Mouse (Mus musculus): ENCODE data around the gene Ripor2. TPM values are rescaled to one million over a fixed set of nuclear protein-coding genes. Genes with fewer than 3 reads are reported as not detected.
"Not testable (repeated sequence)": the region's sequence is repeated elsewhere in the genome, so short reads cannot be mapped to it uniquely, and the experiment has no call there.

The Ripor2 gene
- polyA plus RNA-seq, 1 experiment from 2014 or later = 6.1 TPM

DNA sequence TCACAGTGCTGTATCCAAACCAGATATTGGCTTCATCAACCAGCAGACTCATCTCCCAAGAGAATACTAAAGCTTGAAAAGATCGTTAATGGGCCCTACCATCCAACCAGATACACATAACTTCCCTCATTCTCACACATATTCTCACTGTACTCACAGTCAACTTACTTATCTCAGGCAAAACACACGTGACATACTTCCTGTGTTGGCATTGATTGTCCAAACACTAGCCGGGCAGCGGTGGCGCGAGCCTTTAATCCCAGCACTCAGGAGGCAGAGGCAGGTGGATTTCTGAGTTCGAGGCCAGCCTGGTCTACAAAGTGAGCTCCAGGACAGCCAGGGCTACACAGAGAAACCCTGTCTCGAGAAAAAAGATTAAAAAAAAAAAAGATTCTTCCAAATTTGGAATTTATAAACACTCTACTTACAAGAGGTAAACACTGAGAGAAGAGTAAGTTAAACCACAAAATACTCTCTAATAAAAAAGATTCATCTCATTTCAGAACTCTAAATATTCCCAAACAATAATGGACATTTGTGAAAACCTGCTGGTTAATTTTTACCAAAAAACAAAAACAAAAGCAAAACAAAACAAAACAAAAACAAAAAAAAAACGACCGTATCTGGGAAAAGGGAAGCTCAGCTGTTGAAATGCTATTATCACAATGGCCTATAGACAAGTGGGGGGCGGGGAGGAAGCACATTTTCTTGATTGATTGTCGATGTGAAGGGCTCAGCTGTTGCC, 176.0 kb downstream of the Ripor2 start:
- no peak overlapping the region for H3K4me2 ChIP-seq (replicated peaks)

DNA sequence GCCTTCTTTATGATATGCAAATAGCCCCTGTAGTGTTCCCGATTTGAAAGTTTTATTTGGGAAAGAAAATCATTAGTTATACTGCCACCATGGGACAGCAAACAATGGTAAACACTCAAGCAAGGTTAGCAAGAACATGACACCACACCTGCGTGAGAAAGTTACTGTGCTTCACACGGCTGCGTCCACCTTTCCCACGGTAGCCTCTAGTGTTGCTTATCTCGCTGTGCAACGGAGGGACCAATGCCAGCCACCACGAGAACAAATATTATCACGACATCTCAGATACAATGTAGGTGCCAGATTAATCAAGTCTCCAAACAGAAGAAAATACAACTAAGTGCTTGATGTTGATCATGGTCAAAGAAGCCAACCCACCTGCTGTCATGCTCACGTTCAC, 177.5 kb downstream of the Ripor2 start:
- peaks cover 9% of the 10 kb centered on the region for H3K4me1 ChIP-seq
- H3K27ac ChIP-seq = no peak overlapping the region
- no peak for ATAC-seq (ENCODE audit: insufficient number of reproducible peaks, insufficient read depth, low FRiP score, low TSS enrichment)
- no peaks in the 10 kb centered on the region for H3K27me3 ChIP-seq
- H3K36me3 ChIP-seq = peaks cover 24% of the 10 kb centered on the region
- H3K4me2 ChIP-seq (replicated peaks) = no peak overlapping the region
- no peak overlapping the region for H3K4me3 ChIP-seq
- no peak overlapping the region for H3K9ac ChIP-seq
- WGBS = 93% methylated on average over 10 of the region's 10 CpGs
- no peaks in the 10 kb centered on the region for H3K9me3 ChIP-seq

More for the DNA sequence above, 176.0 kb downstream of the Ripor2 start:
- peaks cover 9% of the 10 kb centered on the region for H3K4me1 ChIP-seq
- 85% methylated on average over 12 of the region's 12 CpGs for WGBS
- H3K4me3 ChIP-seq = no peak overlapping the region
- peaks cover 32% of the 10 kb centered on the region for H3K36me3 ChIP-seq
- no peaks in the 10 kb centered on the region for H3K27me3 ChIP-seq
- no peak overlapping the region for H3K9ac ChIP-seq
- no peak for ATAC-seq (ENCODE audit: insufficient number of reproducible peaks, insufficient read depth, low FRiP score, low TSS enrichment)
- no peaks in the 10 kb centered on the region for H3K9me3 ChIP-seq
- H3K27ac ChIP-seq = no peak overlapping the region

DNA sequence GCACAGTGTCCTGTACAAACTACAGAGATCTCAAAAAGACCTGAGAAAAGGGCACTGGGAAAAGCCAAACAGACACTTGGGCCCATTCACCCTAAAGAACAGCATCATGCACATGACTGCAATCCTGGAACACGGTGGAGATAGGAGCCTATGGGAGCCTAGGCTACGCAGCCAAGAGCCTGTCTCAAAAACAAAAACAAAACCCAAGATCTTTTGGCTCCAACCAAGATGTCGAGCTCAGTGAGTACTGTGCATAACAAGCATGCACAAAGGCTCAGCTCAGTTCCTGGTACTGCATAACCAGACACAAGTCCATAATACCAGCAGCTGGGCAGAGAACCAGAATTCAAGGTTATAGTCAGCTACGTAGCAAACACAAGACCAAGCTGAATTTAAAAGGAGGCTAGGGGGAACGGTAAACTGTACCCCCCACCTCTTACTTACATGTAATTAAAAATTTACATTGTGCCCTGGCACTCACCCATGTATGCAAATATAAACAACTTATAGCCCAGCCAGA, 178.4 kb downstream of the Ripor2 start:
- ATAC-seq (ENCODE audit: insufficient number of reproducible peaks, insufficient read depth, low FRiP score, low TSS enrichment) = no peak
- Histone ChIP-seq H3K27me3 (no peaks in the 10 kb centered on the region), H3K9ac (peak overlapping the region; percentile 74; the same call in 1 of the 2 replicates), H3K27ac (no peak overlapping the region), H3K4me3 (peak overlapping the region; percentile 78), H3K4me1 (peaks cover 9% of the 10 kb centered on the region), H3K36me3 (peaks cover 17% of the 10 kb centered on the region), H3K9me3 (no peaks in the 10 kb centered on the region), H3K4me2 (replicated peaks) (peak overlapping the region; percentile 59)
- 69% methylated on average over 5 of the region's 5 CpGs for WGBS

DNA sequence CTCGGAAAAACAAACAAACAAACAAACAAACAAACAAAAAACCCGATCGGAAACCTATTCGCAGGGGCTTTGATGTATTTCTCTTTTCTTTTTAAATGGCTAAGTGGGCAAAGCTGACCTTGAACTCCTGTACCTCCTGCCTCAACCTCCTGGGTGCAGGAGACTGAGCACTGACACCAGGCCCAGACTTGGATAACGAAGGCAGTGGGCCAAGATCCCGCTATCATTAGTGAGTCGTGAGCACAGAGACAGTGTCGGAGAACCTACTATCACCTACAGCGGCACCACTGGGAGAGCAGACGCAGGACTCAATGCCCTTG, 179.1 kb downstream of the Ripor2 start:
- WGBS = 6% methylated on average over 10 of the region's 10 CpGs
- H3K9me3 ChIP-seq = no peaks in the 10 kb centered on the region
- peak overlapping the region; percentile 63 for H3K27ac ChIP-seq
- H3K27me3 ChIP-seq = no peaks in the 10 kb centered on the region
- peak overlapping the region; percentile 59 for H3K4me2 ChIP-seq (replicated peaks)
- peaks cover 9% of the 10 kb centered on the region for H3K4me1 ChIP-seq
- H3K36me3 ChIP-seq = peaks cover 11% of the 10 kb centered on the region; the same call in 1 of the 2 replicates
- peak overlapping the region; percentile 74 for H3K9ac ChIP-seq
- H3K4me3 ChIP-seq = peak overlapping the region; percentile 78
- ATAC-seq (ENCODE audit: insufficient number of reproducible peaks, insufficient read depth, low FRiP score, low TSS enrichment) = no peak

DNA sequence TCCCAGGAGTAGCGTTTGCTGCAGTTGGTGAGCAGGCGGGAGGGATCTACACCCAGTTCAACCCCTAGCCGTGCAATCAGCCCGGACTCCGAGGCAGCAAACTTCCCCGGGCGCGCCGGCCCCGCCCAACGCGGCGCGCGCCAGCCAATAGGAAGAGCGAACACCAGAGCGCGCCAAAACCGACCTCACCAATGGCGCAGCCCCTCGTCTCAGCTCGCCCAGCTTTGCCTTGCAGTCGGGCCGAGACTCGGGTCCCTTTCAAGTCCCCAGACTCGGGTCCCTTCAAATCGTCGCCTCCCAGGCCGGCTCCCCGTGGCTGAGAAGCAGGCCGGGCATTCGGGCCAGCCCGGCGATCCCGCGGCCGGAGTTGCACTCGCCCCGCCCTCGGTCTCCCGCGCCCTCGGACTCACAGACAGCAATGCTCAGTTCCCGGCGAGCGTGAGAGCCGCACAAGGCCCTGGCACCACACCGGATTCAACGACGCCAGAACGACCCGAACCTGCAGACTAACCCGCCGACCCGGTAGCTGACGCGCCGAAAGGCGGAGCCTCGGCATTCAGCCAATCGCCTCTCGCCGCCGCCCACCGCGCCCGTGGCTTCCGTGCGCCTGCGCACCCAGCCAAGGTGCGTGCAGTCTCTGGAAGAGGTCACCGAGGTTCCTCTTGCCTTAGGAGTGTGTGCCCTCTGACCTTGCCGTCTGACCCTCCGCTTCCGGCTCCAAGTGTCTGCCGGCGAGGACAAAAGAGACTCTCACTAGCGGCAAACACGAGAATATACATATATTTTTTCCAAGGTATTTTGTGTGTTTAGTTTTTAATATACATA, 179.6 kb downstream of the Ripor2 start, which contains the start of gene Gmnn:
TSS of gene Gmnn (minus strand) at position 521 of the 825 bp plus-strand sequence.
- peak within 1 kb of the TSS; percentile 59 for H3K4me2 ChIP-seq (replicated peaks)
- peak within 1 kb of the TSS; percentile 92 for H3K27ac ChIP-seq
- ATAC-seq (ENCODE audit: insufficient number of reproducible peaks, insufficient read depth, low FRiP score, low TSS enrichment) = peak; percentile 95
- H3K4me3 ChIP-seq = peak within 1 kb of the TSS; percentile 78
- peaks cover 9% of the 10 kb centered on the region for H3K4me1 ChIP-seq
- no peaks in the 10 kb centered on the region for H3K9me3 ChIP-seq
- WGBS = under 1% methylated on average over 79 of the region's 79 CpGs
- peaks cover 11% of the 10 kb centered on the region; the same call in 1 of the 2 replicates for H3K36me3 ChIP-seq
- H3K9ac ChIP-seq = peak within 1 kb of the TSS; percentile 74
- H3K27me3 ChIP-seq = no peaks in the 10 kb centered on the region

DNA sequence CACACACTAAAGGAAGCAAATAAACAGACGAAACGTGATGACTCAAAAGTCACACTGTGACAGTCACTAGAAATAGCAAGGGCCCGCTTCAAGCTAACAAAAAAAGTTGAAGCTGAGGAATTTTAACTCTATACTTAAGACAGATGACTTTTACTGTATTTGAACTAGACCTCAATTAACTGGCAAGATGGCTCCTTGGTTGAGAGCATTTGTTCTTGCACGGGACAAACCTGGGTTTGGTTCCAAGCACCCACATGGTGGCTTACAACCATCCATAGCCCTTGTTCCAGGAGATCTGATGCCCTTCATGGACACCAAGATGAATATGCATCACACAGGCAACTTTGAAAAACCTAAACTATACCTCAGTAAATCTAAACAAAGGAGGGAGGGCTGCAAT, 180.3 kb downstream of the Ripor2 start:
- no peaks in the 10 kb centered on the region for H3K27me3 ChIP-seq
- H3K4me3 ChIP-seq = peak overlapping the region; percentile 78
- no peak overlapping the region for H3K27ac ChIP-seq
- ATAC-seq (ENCODE audit: insufficient number of reproducible peaks, insufficient read depth, low FRiP score, low TSS enrichment) = no peak
- H3K9me3 ChIP-seq = no peaks in the 10 kb centered on the region
- H3K9ac ChIP-seq = peak overlapping the region; percentile 74; the same call in 1 of the 2 replicates
- peak overlapping the region; percentile 59 for H3K4me2 ChIP-seq (replicated peaks)
- 27% methylated on average over 4 of the region's 4 CpGs for WGBS
- peaks cover 9% of the 10 kb centered on the region for H3K4me1 ChIP-seq
- peaks cover 9% of the 10 kb centered on the region; the same call in 1 of the 2 replicates for H3K36me3 ChIP-seq

DNA sequence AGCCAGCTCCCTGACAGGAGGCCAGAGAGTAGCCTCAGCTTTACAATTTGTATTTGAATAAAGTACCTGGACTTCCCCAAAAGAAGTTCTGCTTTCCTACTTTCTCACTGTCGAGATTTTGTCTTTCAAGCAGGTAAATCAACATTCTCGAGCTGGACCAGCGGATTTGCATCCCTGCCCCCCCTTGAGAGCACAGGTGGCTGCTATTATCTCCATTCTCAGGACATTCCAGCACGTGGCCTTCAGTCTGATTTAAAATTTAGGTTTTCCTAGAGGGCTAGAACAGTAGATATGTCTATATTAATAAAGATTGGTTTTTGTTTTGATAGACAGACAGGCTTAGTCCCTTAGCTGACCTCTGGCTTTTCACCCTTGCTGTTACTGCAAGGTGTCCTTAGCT, 185.8 kb downstream of the Ripor2 start:
- not testable (repeated sequence) for H3K36me3 ChIP-seq; H3K4me3 ChIP-seq; ATAC-seq (ENCODE audit: insufficient number of reproducible peaks, insufficient read depth, low FRiP score, low TSS enrichment); H3K27me3 ChIP-seq; H3K9me3 ChIP-seq; H3K27ac ChIP-seq; H3K9ac ChIP-seq; H3K4me1 ChIP-seq; H3K4me2 ChIP-seq (replicated peaks)
- WGBS = 62% methylated on average over 4 of the region's 4 CpGs

DNA sequence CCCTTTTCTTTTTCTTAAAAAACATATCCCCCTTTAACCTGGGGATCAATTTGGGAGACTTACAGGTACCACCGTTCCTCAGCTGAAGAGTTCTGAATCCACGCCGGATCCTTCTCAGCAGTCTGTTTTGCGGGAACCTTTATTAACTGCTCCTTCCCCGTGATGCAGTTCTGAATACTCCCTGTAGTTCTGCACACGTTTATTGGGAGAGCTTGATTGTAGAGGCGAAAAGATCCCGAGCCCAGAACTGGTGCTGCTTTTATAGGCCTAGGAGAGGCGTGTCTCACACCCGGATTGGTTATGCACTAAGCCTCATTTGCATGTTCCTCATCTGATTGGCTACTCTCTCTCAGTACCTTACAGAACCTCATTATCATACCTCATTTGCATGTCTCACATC, 189.5 kb downstream of the Ripor2 start:
- H3K27ac ChIP-seq; H3K4me2 ChIP-seq (replicated peaks); H3K4me3 ChIP-seq; H3K36me3 ChIP-seq; H3K9ac ChIP-seq; H3K4me1 ChIP-seq; H3K9me3 ChIP-seq; H3K27me3 ChIP-seq; ATAC-seq (ENCODE audit: insufficient number of reproducible peaks, insufficient read depth, low FRiP score, low TSS enrichment): not testable (repeated sequence)
- WGBS = 93% methylated on average over 10 of the region's 10 CpGs

DNA sequence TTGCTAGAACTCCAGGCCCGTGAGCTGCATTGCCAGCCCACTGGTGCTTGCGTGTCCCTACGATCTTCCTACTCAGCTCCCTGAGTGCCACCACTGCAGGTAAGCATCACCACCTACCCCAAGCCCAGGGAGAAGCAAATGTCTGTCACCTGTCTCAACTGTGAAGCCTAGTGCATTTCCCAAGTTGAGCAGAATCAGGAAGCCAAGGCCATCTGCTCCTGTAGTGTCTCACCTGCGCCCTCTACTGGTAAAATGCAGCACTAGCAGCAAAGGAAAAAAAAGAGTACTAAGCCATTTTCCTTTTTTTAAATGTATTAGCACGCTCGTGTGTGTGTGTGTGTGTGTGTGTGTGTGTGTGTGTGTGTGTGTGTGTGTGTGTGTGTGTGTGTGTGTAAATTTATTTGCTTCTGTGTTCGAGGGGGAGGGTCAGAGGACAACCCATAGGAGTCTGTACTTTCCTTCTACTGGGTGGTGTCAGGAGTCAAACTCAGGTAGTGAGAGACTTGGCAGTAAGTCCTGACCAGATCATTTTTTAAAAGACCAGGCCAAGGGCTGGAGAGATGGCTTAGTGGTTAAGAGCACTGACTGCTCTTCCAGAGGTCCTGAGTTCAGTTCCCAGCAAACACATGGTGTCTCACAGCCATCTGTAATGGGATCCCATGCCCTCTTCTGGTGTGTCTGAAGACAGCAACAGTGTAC, 194.3 kb downstream of the Ripor2 start:
- no peak overlapping the region for H3K4me2 ChIP-seq (replicated peaks)
- H3K9me3 ChIP-seq = no peaks in the 10 kb centered on the region
- WGBS = 51% methylated on average over 7 of the region's 7 CpGs
- H3K4me3 ChIP-seq = no peak overlapping the region
- no peaks in the 10 kb centered on the region for H3K36me3 ChIP-seq
- H3K27ac ChIP-seq = no peak overlapping the region
- no peaks in the 10 kb centered on the region for H3K27me3 ChIP-seq
- H3K4me1 ChIP-seq = no peaks in the 10 kb centered on the region
- no peak for ATAC-seq (ENCODE audit: insufficient number of reproducible peaks, insufficient read depth, low FRiP score, low TSS enrichment)
- H3K9ac ChIP-seq = no peak overlapping the region

DNA sequence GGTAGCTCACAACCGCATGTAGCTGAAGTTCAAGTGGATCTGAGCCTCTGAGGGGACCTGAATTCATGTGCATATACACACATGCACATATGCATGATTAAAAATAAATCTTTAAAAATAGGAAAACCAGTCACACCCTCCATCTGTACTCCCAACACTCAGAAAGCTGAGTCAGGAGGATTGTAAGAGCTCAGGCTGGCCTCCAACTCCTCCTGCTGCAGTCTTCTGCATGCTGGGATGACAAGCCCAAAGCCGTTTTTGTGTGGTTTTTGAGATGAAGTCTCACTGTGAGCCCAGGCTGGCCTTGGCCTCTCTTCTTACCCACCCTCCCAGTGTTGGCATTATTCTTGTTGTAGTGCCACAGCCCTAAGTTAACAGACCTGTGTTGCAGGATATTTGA, 196.0 kb downstream of the Ripor2 start:
- Histone ChIP-seq H3K9ac (no peak overlapping the region), H3K4me3 (no peak overlapping the region), H3K36me3 (no peaks in the 10 kb centered on the region), H3K9me3 (no peaks in the 10 kb centered on the region), H3K4me2 (replicated peaks) (no peak overlapping the region), H3K27ac (no peak overlapping the region), H3K4me1 (no peaks in the 10 kb centered on the region), H3K27me3 (no peaks in the 10 kb centered on the region)
- ATAC-seq (ENCODE audit: insufficient number of reproducible peaks, insufficient read depth, low FRiP score, low TSS enrichment) = no peak
- WGBS = 81% methylated on average over 2 of the region's 2 CpGs

DNA sequence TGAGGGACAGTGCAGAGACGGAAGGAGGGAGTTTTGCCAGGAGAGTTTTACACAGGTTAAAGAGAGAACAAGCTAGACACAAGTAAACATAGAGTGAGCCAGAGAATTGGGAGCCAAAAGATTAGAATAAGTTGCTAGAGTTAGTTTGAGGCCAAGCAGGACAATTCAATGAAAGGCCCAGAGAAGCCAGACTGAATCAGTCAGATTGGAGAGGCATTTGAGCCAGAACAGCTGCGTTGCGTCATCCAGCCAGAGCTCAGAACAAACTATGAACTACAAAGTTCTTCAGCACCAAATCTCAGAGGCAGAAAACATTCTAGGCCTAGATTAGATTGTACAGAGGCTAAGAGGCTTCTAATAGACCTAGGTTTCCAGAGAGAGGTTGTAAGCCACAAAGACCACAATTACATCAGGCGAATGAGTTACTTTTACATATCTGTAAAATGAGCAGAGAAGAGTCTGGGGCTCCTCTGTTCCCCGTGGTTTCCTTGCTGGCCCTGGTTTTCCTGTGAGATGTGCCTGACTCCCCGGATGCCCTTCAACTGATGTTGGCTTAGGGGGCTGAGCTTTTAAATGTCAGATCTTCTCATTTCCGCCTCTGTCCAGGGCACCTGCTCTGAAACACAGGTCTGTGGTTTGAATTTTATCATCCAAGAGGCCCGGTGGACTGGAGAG, 196.9 kb downstream of the Ripor2 start:
- H3K27me3 ChIP-seq = no peaks in the 10 kb centered on the region
- no peaks in the 10 kb centered on the region for H3K36me3 ChIP-seq
- H3K4me1 ChIP-seq = no peaks in the 10 kb centered on the region
- ATAC-seq (ENCODE audit: insufficient number of reproducible peaks, insufficient read depth, low FRiP score, low TSS enrichment) = no peak
- no peak overlapping the region for H3K9ac ChIP-seq
- H3K9me3 ChIP-seq = no peaks in the 10 kb centered on the region
- no peak overlapping the region for H3K4me3 ChIP-seq
- H3K27ac ChIP-seq = no peak overlapping the region
- 79% methylated on average over 8 of the region's 8 CpGs for WGBS
- H3K4me2 ChIP-seq (replicated peaks) = no peak overlapping the region
